Mouse (Mus musculus) erythroblast, embryonic 14.5 days (primary cell): ENCODE measurements around the gene Tiam1.

ENCODE experiments used
- GATA1 ChIP-seq: IDR thresholded peaks from 2 replicates; pipeline ENCODE4 v1.6.1; 2012; ENCODE audit warnings: low read length, inconsistent platforms, mixed read lengths
- TAL1 ChIP-seq: IDR thresholded peaks from 3 replicates; pipeline ENCODE4 v1.6.1; 2012; ENCODE audit warnings: low read length, inconsistent platforms, mixed read lengths

DNA sequence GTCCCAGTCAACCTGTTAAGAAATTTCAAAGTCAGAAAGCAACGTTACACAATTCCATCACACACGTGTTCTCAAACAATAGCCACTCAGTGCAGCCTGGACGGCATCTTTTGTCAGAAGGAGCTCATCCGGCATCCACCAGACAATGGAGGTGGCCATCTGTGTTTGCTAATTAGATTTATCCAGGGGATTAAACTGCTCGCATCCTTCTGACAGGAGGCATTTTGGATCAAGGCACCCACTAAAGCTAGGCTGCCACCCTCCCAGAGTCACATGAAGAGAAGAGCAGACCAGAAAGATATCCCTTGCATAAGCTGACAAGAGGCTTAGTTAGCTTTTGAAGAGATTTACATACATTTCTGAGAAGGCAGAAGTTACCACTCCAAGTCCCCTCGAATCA lies 404.6 kb downstream of the Tiam1 start:
- TF ChIP-seq TAL1 (no peak), GATA1 (no peak)
